Mouse (Mus musculus): ENCODE results near the gene Fbxo27.

DNA sequence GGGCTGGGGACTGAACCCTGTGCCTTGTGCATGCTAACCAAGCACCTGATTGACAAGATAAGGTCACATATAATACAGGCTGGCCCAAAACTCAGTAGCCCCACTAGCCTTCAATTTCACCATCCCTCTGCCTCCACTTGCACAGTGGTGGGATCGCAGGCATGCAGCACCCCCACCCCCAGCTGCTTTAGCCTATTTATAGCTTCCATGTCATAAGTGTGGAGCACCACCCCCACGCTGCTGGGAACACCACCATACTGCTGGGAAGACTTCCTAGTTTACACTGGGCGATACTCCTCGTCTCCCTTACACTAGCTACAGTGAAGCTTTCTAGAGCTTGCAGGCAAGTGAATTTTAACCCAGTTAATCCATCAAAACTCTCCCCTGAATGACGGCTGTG, 22.0 kb downstream of the Fbxo27 start:
- TF ChIP-seq EP300 (IDR thresholded peaks at IDR 0.05; ENCODE audit: insufficient read depth, low read depth, low read length) (no peak), CTCF (IDR thresholded peaks at IDR 0.05) (no peak)

Data from heart, adult 2 months (tissue).